Mouse (Mus musculus) WW6 (cell line): ENCODE results near the gene Tspan5.

Experiments
- DNase-seq: peaks from one replicate; pipeline ENCODE4 v3.0.0-alpha.2; 2013; ENCODE audit warnings: low read depth, low spot score

Gene Tspan5

DNA sequence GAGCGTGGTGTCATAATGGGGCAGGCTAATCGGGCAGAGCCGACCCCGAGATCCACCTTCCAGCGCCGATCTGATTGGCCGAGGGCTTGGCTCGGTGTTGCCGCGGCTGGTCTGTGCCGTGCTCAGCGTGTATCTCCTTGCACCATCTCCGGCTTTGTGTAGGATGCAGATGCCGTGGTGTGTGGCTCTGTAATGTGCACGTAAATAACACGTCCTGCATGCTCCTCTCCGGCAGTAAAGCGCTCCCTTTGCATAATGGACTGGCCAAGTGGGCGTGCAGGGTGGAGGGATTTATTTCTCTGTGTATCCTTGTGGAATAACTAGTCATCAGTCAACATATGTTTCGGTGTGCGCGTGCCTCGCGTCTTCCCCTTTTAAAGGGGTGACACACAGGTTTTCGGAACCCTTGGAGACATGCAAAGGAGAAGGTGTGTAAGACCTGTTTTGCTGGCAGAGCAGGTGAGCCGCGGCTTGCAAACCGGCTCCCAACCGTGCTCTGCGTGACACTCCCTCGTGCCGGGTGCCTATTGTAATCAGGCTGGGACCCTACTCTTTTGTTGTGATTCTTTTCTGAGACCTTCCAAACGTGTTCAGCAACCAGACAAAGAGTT is 1.2 kb downstream of the Tspan5 start:
- DNase-seq: no peak

DNA sequence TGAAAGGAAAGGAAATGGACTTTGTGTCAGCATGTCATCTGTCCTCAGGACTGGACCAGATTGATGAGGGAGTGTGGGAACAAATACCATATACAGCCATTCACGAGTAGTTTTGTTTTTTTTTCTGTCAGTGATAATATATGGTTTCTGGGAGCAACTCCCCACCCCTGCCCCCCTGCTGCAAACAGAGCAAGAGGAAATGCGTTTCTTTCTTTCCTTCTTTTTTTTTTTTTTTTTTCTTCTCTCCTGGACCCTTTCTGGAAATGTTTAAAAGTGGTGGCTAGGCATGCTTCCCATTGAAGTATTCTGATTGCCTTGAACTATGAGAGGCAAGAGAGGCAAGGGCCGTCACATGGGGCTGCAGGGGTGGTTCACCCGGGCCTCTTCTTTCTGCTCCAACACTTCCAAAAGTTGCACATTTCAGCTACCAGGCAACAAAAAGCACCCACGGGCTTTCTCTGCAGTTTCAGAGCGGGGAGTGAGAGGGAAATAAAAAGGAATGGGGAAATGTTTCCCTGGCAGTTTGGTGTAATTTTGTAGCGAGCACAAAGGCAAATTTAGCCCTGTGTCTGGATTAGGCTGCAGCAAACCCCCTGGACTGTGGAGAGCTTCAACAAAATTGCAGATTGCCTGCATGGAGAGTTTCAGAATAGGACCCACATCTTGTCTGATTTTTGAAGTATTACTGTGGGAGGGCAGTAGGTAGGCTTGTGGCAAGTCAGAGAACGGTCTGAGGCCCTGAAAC is 2.2 kb downstream of the Tspan5 start:
- no peak for DNase-seq

- no peak for DNase-seq
Observed at GRCm38 (mm10) chr3:138745091-138745490, 3.1 kb downstream of the Tspan5 start.

- no peak for DNase-seq
Observed at GRCm38 (mm10) chr3:138745596-138745995, 3.6 kb downstream of the Tspan5 start.

DNA sequence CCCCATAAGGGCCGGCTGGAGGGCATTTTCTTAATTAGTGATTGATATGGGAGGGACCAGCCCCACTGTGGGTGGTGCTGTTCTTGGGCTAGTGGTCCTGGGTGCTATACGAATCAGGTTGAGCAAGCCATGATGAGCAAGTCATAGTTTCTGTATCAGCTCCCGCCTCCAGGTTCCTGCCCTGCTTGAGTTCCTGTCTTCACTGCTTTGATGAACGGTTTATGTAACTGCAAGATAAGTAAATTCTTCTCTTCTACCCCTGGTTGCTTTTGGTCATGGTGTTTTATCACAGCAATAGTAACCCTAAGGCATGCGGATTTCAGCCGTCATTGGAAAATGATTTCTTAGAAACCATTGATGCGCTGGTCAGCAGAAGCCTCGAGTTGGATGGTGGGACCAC is 4.6 kb downstream of the Tspan5 start:
- DNase-seq: no peak

GRCm38 (mm10) chr3:138747035-138747434 is 5.0 kb downstream of the Tspan5 start:
- DNase-seq: no peak

DNA sequence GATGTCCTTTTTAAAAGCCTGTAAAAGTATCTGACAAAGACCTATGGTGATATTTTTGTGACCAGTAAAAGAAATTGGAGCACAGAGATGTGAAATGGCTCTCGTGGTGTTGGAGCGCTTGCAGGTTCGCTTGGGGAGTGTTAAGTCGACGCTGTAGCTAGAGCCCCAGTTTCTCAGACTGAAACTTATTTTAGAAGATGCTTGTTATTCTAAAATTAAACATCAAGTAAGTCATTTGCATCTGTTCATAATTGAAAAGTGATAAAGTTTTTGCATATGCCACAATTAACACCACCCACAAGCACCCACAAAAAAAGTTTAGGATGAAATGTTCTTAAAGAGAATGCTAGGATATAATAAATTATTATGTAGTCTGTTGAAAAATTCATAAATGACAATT is 6.0 kb downstream of the Tspan5 start:
- DNase-seq: no peak

- no peak for DNase-seq
Observed at GRCm38 (mm10) chr3:138749645-138750044, 7.7 kb downstream of the Tspan5 start.

- DNase-seq: no peak
Observed at GRCm38 (mm10) chr3:138751328-138751727, 9.3 kb downstream of the Tspan5 start.

DNA sequence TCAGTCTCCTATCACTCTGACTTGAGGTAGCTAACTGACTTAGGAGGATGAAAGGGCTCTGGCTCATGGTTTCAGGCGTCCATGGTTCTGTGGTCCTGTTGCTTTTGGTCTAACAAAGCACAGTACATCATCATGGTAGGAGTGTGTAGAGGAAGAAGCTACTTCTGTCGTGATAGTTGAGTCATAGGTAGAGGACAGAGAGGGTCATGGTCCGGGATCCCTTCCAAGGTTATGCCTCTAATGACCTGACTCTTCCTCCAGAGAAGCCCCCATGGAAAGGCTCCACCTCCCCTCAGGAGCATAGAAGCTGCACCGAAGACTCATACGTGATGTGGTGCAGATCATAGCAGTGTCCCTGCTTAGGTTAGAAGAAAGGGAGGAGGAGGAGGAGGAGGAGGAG is 10.1 kb downstream of the Tspan5 start:
- DNase-seq: no peak

- no peak for DNase-seq
Observed at GRCm38 (mm10) chr3:138752769-138753168, 10.8 kb downstream of the Tspan5 start.

GRCm38 (mm10) chr3:138753182-138753885 is 11.3 kb downstream of the Tspan5 start:
- DNase-seq: no peak

DNA sequence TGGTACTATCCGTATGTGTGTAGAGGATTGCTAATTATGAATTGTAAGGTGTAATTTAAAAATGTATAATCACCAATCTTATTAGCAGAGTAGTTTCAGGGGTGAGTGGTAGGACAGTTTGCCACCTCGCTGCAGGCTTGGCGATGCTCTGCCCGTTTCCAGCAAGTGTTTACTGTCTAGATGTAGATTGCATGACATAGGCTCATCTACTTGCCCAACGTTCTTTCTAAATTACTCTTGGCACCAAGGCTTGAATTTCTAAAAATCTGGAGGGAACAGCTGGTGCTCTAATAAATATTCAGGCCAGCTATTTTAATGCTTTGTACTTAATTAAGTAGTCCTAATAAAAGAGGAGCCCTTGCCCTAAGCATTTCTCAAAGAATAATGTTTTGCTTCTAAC is 12.3 kb downstream of the Tspan5 start:
- no peak for DNase-seq

DNA sequence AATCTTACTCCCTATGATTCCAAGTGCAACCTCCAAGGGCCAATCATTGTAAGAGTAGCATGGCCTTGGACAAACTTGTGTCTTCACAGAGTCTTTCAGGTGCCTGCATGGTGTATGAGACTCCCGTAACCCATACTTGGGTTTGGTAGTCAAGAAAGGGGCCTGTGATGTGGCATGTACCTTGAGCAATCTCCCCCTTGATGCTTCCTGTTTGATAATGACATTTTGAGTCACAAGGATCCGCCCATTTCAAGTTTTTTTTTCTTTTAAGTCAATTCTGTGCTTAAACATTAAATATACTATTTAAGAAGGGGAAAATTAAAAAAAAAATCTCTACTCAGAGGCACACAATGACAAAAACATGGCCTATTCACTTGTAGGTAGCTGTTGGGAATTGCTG is 15.3 kb downstream of the Tspan5 start:
- no peak for DNase-seq

DNA sequence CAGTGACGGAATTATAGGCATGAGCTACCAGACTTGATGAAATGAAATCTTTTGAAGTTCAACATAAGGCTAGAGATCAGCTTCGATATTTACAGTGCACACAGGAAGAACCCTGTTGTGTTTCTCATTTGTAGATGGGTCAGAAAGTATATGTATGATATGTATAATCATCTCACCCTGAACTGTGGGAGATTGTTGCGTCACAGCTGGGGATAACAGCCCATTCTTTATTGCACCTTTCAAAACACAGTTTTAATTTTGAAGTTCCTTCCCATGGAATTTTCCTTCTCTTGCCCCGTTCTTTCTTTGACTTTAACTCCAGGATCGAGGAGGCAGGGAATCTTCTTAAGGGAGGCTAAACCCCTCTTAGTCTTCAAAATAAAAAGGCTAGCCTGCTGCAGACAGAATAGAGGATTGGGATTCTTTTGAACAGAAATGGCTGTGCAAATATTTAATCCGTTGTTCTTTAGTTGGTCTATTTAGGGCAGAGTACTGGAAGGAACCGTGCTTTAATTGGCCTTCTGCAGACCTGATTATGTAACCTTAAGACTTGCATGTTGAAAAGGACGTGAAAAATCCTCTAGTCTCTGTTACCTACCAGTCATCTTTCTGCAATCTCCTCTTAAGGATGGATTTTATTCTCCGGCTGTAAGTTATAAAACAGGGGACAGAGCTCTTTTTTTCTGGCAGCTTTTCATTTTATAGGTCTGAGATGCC is 18.1 kb downstream of the Tspan5 start:
- no peak for DNase-seq

- no peak for DNase-seq
Observed at GRCm38 (mm10) chr3:138760685-138761119, 18.7 kb downstream of the Tspan5 start.

- DNase-seq: no peak
Observed at GRCm38 (mm10) chr3:138761531-138761930, 19.5 kb downstream of the Tspan5 start.

DNA sequence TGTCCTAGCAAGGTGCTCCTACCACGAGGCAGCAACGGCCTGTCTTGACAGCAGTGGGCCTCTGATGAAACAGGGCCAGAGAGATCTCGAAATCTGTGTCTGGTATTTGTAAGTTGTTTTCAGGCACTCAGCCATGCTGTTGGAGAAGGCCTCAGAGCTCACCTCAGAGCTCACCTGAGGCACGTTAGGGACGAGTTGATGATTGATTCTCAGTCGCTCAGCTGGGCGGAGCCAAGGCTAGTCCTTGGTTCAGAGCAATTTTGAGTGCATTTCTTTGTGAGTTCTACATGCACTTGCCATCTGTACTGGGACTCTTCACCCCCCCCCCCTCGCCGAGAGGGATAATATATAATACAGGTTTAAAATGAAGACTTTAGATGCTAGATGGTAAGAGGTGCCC is 21.9 kb downstream of the Tspan5 start:
- no peak for DNase-seq

- DNase-seq: no peak
Observed at GRCm38 (mm10) chr3:138764782-138765181, 22.8 kb downstream of the Tspan5 start.

DNA sequence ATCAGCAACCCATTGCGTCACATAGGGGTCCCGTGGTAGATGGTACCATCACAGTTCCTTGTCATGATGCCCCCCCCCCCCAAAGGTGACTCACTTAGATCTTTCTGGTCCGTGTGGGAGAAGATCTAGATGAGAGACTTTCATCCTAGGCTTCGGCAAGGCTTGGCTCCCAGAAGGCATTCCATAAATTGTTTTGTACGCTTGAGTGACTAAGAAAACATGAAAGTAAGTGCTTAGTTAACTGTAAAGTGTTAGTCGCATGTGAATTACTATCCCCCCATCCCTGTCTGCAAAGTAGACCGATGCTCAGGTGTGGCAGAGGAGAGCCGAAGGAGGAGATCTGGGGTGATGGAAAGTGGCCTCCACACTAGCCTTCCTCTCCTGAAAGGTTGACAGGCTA is 25.0 kb downstream of the Tspan5 start:
- no peak for DNase-seq

GRCm38 (mm10) chr3:138768541-138769093 is 26.6 kb downstream of the Tspan5 start:
- no peak for DNase-seq
